Mouse (Mus musculus) kidney, adult 2 months (tissue): ENCODE data around the gene Pik3r6.

Experiments
- CTCF ChIP-seq: fragments of 200-500 bp; conservative IDR thresholded peaks from 2 replicates; pipeline ENCODE4 v1.5.1; 2011; ENCODE audit warnings: low read depth, mild to moderate bottlenecking, control low read depth, low read length, moderate library complexity, mixed read lengths; ENCODE audit not compliant: insufficient read depth, insufficient read length
- POLR2A ChIP-seq: fragments of 200-500 bp; IDR thresholded peaks from one replicate; pipeline ENCODE4 v1.6.1; 2011; ENCODE audit warnings: low read depth, low read length, control low read depth

GRCm38 (mm10) chr11:68600551-68601021 lies 97.8 kb downstream of the Pik3r6 start:
- TF ChIP-seq POLR2A: no peak
- TF ChIP-seq CTCF: no peak
